Mouse (Mus musculus): ENCODE data around the gene Rnf157. TPM values are rescaled to one million over a fixed set of nuclear protein-coding genes. Genes with fewer than 3 reads are reported as not detected.
A peak's percentile ranks its signal among the peaks of the same experiment; 100 is the strongest.

Gene Rnf157
- polyA plus RNA-seq, 1 experiment: 199 TPM

GRCm38 (mm10) chr11:116434967-116435752, 22.3 kb upstream of the Rnf157 start:
- Histone ChIP-seq H3K4me1 (ENCODE audit: control insufficient read depth, insufficient read depth, low read length) (peaks cover 37% of the 10 kb centered on the region), H3K27ac (ENCODE audit: insufficient read depth, low read depth, low read length) (no peak overlapping the region; the same call in 1 of the 2 replicates), H3K4me3 (ENCODE audit: insufficient read depth, low read depth, low read length) (peak overlapping the region; percentile 79)
- 39% methylated on average over 12 of the region's 12 CpGs for WGBS
- TF ChIP-seq POLR2A (IDR thresholded peaks at IDR 0.05; ENCODE audit: insufficient read depth, low read depth, low read length) (no peak), CTCF (IDR thresholded peaks at IDR 0.05; ENCODE audit: insufficient read depth, low read depth, low read length) (no peak)

GRCm38 (mm10) chr11:116434287-116434966, 21.6 kb upstream of the Rnf157 start:
- peak overlapping the region; percentile 76; the same call in 1 of the 2 replicates for H3K27ac ChIP-seq (ENCODE audit: insufficient read depth, low read depth, low read length)
- under 1% methylated on average over 38 of the region's 67 CpGs for WGBS
- TF ChIP-seq POLR2A (IDR thresholded peaks at IDR 0.05; ENCODE audit: insufficient read depth, low read depth, low read length) (no peak), CTCF (IDR thresholded peaks at IDR 0.05; ENCODE audit: insufficient read depth, low read depth, low read length) (no peak)
- peaks cover 38% of the 10 kb centered on the region for H3K4me1 ChIP-seq (ENCODE audit: control insufficient read depth, insufficient read depth, low read length)
- peak overlapping the region; percentile 79 for H3K4me3 ChIP-seq (ENCODE audit: insufficient read depth, low read depth, low read length)

GRCm38 (mm10) chr11:116433356-116434286, 20.8 kb upstream of the Rnf157 start, which contains the start of gene Ubald2:
Gene Ubald2 (plus strand): TSS chr11:116434094.
- 2% methylated on average over 66 of the region's 66 CpGs for WGBS
- H3K4me3 ChIP-seq (ENCODE audit: insufficient read depth, low read depth, low read length): peak within 1 kb of the TSS; percentile 79
- TF ChIP-seq CTCF (IDR thresholded peaks at IDR 0.05; ENCODE audit: insufficient read depth, low read depth, low read length) (no peak), POLR2A (IDR thresholded peaks at IDR 0.05; ENCODE audit: insufficient read depth, low read depth, low read length) (peak; percentile 69)
- H3K4me1 ChIP-seq (ENCODE audit: control insufficient read depth, insufficient read depth, low read length): peaks cover 44% of the 10 kb centered on the region
- H3K27ac ChIP-seq (ENCODE audit: insufficient read depth, low read depth, low read length): peak within 1 kb of the TSS; percentile 76; the same call in 1 of the 2 replicates

- H3K27ac ChIP-seq (ENCODE audit: insufficient read depth, low read depth, low read length): no peak overlapping the region
- 35% methylated on average over 8 of the region's 8 CpGs for WGBS
- TF ChIP-seq CTCF (IDR thresholded peaks at IDR 0.05; ENCODE audit: insufficient read depth, low read depth, low read length): no peak
- no peak for TF ChIP-seq POLR2A (IDR thresholded peaks at IDR 0.05; ENCODE audit: insufficient read depth, low read depth, low read length)
- H3K4me3 ChIP-seq (ENCODE audit: insufficient read depth, low read depth, low read length): no peak overlapping the region
- peaks cover 43% of the 10 kb centered on the region for H3K4me1 ChIP-seq (ENCODE audit: control insufficient read depth, insufficient read depth, low read length)
These were observed 19.9 kb upstream of the Rnf157 start for GRCm38 (mm10) chr11:116432593-116433355.

GRCm38 (mm10) chr11:116432127-116432526, 19.3 kb upstream of the Rnf157 start:
- WGBS: 26% methylated on average over 6 of the region's 6 CpGs
- no peak overlapping the region for H3K27ac ChIP-seq (ENCODE audit: insufficient read depth, low read depth, low read length)
- H3K4me1 ChIP-seq (ENCODE audit: control insufficient read depth, insufficient read depth, low read length): peaks cover 37% of the 10 kb centered on the region
- TF ChIP-seq CTCF (IDR thresholded peaks at IDR 0.05; ENCODE audit: insufficient read depth, low read depth, low read length): no peak
- TF ChIP-seq POLR2A (IDR thresholded peaks at IDR 0.05; ENCODE audit: insufficient read depth, low read depth, low read length): no peak
- H3K4me3 ChIP-seq (ENCODE audit: insufficient read depth, low read depth, low read length): no peak overlapping the region

GRCm38 (mm10) chr11:116431428-116432077, 18.7 kb upstream of the Rnf157 start:
- TF ChIP-seq POLR2A (IDR thresholded peaks at IDR 0.05; ENCODE audit: insufficient read depth, low read depth, low read length) (no peak), CTCF (IDR thresholded peaks at IDR 0.05; ENCODE audit: insufficient read depth, low read depth, low read length) (no peak)
- Histone ChIP-seq H3K4me3 (ENCODE audit: insufficient read depth, low read depth, low read length) (no peak overlapping the region), H3K4me1 (ENCODE audit: control insufficient read depth, insufficient read depth, low read length) (peaks cover 31% of the 10 kb centered on the region), H3K27ac (ENCODE audit: insufficient read depth, low read depth, low read length) (no peak overlapping the region)
- 52% methylated on average over 11 of the region's 11 CpGs for WGBS

- Histone ChIP-seq H3K4me1 (ENCODE audit: control insufficient read depth, insufficient read depth, low read length) (peaks cover 26% of the 10 kb centered on the region), H3K27ac (ENCODE audit: insufficient read depth, low read depth, low read length) (no peak overlapping the region), H3K4me3 (ENCODE audit: insufficient read depth, low read depth, low read length) (no peak overlapping the region)
- TF ChIP-seq POLR2A (IDR thresholded peaks at IDR 0.05; ENCODE audit: insufficient read depth, low read depth, low read length) (no peak), CTCF (IDR thresholded peaks at IDR 0.05; ENCODE audit: insufficient read depth, low read depth, low read length) (no peak)
- 11% methylated on average over 22 of the region's 22 CpGs for WGBS
These were observed 18.0 kb upstream of the Rnf157 start for GRCm38 (mm10) chr11:116430723-116431427.

Data from olfactory bulb, adult 2 months (tissue).